Mouse (Mus musculus): ENCODE measurements around the gene Bahd1. TPM values are rescaled to one million over a fixed set of nuclear protein-coding genes. Genes with fewer than 3 reads are reported as not detected.

Gene Bahd1
- total RNA-seq, 2 experiments from 2014 or later, result 3.5 to 5.5 TPM

Other genes starting within 250 kb of the Bahd1 start
- under 1 TPM; 0.20 to 0.31 TPM for gene Pak6, start 237.1 kb upstream of the Bahd1 start, total RNA-seq (2021)
- gene Ankrd63, start 196.4 kb upstream of the Bahd1 start, total RNA-seq (2021), result not detected
- under 1 TPM; 0.26 to 0.52 TPM for gene Plcb2, start 171.9 kb upstream of the Bahd1 start, total RNA-seq (2021)
- 1 to 10 TPM; 3.8 to 4.9 TPM for gene Inafm2, start 154.6 kb upstream of the Bahd1 start, total RNA-seq (2021)
- gene Ccdc9b, start 137.7 kb upstream of the Bahd1 start, total RNA-seq (2021), result 10 to 100 TPM; 13.8 to 15.4 TPM
- gene Phgr1, start 127.6 kb upstream of the Bahd1 start, total RNA-seq (2021), result not detected
- not detected for gene Disp2, start 120.7 kb upstream of the Bahd1 start, total RNA-seq (2021)
- gene Knstrn, start 86.4 kb upstream of the Bahd1 start, total RNA-seq (2021), result 1 to 10 TPM in 1 of 2 experiments, under 1 TPM in 1; 0.94 to 1.6 TPM
- gene Ivd, start 38.4 kb upstream of the Bahd1 start, total RNA-seq (2021), result 100 to 1,000 TPM in 1 of 2 experiments, 10 to 100 TPM in 1; 94.6 to 149 TPM
- gene Chst14, start 26.1 kb downstream of the Bahd1 start, total RNA-seq (2021), result 1 to 10 TPM; 2.6 to 2.9 TPM
- gene Ccdc32, start 129.0 kb downstream of the Bahd1 start, total RNA-seq (2021), result 1 to 10 TPM; 3.3 to 4.6 TPM
- gene Rpusd2, start 134.4 kb downstream of the Bahd1 start, total RNA-seq (2021), result 1 to 10 TPM; 2.7 to 2.8 TPM
- under 1 TPM; 0.44 to 0.79 TPM for gene Knl1, start 146.7 kb downstream of the Bahd1 start, total RNA-seq (2021)
- under 1 TPM; 0.81 to 0.92 TPM for gene Rad51, start 212.4 kb downstream of the Bahd1 start, total RNA-seq (2021)

Measured in gastrocnemius, postnatal 36 days (tissue).